Mouse (Mus musculus) liver, postnatal 0 days (tissue): ENCODE results near the gene Il11ra1. TPM values are rescaled to one million over a fixed set of nuclear protein-coding genes. Genes with fewer than 3 reads are reported as not detected.
"Not testable (repeated sequence)": the region's sequence is repeated elsewhere in the genome, so short reads cannot be mapped to it uniquely, and the experiment has no call there.

ENCODE experiments used
- ATAC-seq: fragments of 200-750 bp; cut with Nextera tagmentation; 2 replicates; pipeline ENCODE4 v1.8.0; 2017; ENCODE audit warnings: mild to moderate bottlenecking, moderate library complexity
- DNase-seq: peaks from one replicate; pipeline ENCODE4 v3.0.0-alpha.2; 2016
- H3K27ac ChIP-seq: fragments of 300-500 bp; sonication (generic); 2 replicates; pipeline ENCODE4 v1.5.1; 2014; ENCODE audit warnings: antibody characterized with exemption, moderate library complexity, mild to moderate bottlenecking, low read depth
- H3K27me3 ChIP-seq: fragments of 300-500 bp; sonication (generic); 2 replicates; pipeline ENCODE4 v1.6.1; 2014; ENCODE audit warnings: low read length, control low read depth, mixed read lengths; ENCODE audit not compliant: insufficient read depth
- H3K36me3 ChIP-seq: fragments of 300-500 bp; sonication (generic); replicated peaks from 2 replicates; pipeline ENCODE4 v1.6.1; 2014; ENCODE audit warnings: mild to moderate bottlenecking, control low read depth, low read length, moderate library complexity, mixed read lengths; ENCODE audit not compliant: insufficient read depth
- H3K4me1 ChIP-seq: fragments of 300-500 bp; sonication (generic); 2 replicates; pipeline ENCODE4 v1.6.1; 2014; ENCODE audit warnings: antibody characterized with exemption, mild to moderate bottlenecking, control low read depth; ENCODE audit not compliant: insufficient read depth
- H3K4me2 ChIP-seq: fragments of 300-500 bp; sonication (generic); 2 replicates; pipeline ENCODE4 v1.6.1; 2014; ENCODE audit warnings: low read depth, mild to moderate bottlenecking, low read length, moderate library complexity, mixed read lengths
- H3K4me3 ChIP-seq: fragments of 300-500 bp; sonication (generic); 2 replicates; pipeline ENCODE4 v1.5.1; 2014; ENCODE audit warnings: low read depth, low read length
- H3K9ac ChIP-seq: fragments of 300-500 bp; sonication (generic); replicated peaks from 2 replicates; pipeline ENCODE4 v1.6.1; 2014; ENCODE audit warnings: mild to moderate bottlenecking, moderate library complexity
- H3K9me3 ChIP-seq: fragments of 300-500 bp; sonication (generic); 2 replicates; pipeline ENCODE4 v1.6.1; 2016; ENCODE audit warnings: mild to moderate bottlenecking, control low read depth, low read length, mixed read lengths
- WGBS: fragments of 180-500 bp; shearing (Covaris S2); extraction: QIAGEN DNeasy Blood & Tissue Kit; methylation state at CpG from one replicate; pipeline ENCODE4 v1.1.7; 2014; ENCODE audit not compliant: insufficient replicate concordance; 5-methylcytosine and 5-hydroxymethylcytosine counted together
- polyA plus RNA-seq: library from polyadenylated mRNA; unstranded; fragments of >200 nt; fragmentation: Nextera tagmentation; extraction: Ambion mirVana; gene quantifications from 2 replicates; pipeline ENCODE4 v1.2.1, GENCODE M21; 2015

The Il11ra1 gene
- polyA plus RNA-seq, 1 experiment from 2014 or later, result 28.5 TPM

GRCm38 (mm10) chr4:41773502-41773901, 73.7 kb downstream of the Il11ra1 start:
- WGBS, result 2% methylated on average over 9 of the region's 25 CpGs
- not testable (repeated sequence) for H3K9me3 ChIP-seq, H3K4me1 ChIP-seq, H3K36me3 ChIP-seq, ATAC-seq, H3K9ac ChIP-seq, H3K27me3 ChIP-seq
- H3K4me2 ChIP-seq, result peak overlapping the region; percentile 55; the same call in 1 of the 2 replicates
- DNase-seq, result peak; percentile 70
- peak overlapping the region; percentile 52; the same call in 1 of the 2 replicates for H3K27ac ChIP-seq
- H3K4me3 ChIP-seq, result peak overlapping the region; percentile 40

GRCm38 (mm10) chr4:41774002-41774401, 74.2 kb downstream of the Il11ra1 start, which contains the start of gene Ccl27a:
TSS of gene Ccl27a (minus strand) at chr4:41774247.
- H3K27me3 ChIP-seq, H3K9ac ChIP-seq, H3K9me3 ChIP-seq, H3K4me1 ChIP-seq, ATAC-seq, H3K36me3 ChIP-seq: not testable (repeated sequence)
- 5% methylated on average over 12 of the region's 14 CpGs for WGBS
- Histone ChIP-seq H3K4me2 (peak within 1 kb of the TSS; percentile 55), H3K4me3 (peak within 1 kb of the TSS; percentile 40), H3K27ac (peak within 1 kb of the TSS; percentile 52; the same call in 1 of the 2 replicates)
- DNase-seq, result peak; percentile 84

- ATAC-seq, H3K27ac ChIP-seq, DNase-seq, H3K36me3 ChIP-seq, H3K27me3 ChIP-seq, H3K9ac ChIP-seq, H3K4me1 ChIP-seq, H3K9me3 ChIP-seq: not testable (repeated sequence)
- peak overlapping the region; percentile 47; the same call in 1 of the 2 replicates for H3K4me2 ChIP-seq
- WGBS, result 79% methylated on average over 3 of the region's 3 CpGs
- H3K4me3 ChIP-seq, result peak overlapping the region; percentile 40; the same call in 1 of the 2 replicates
These were observed 74.7 kb downstream of the Il11ra1 start for GRCm38 (mm10) chr4:41774506-41774905.

- H3K4me2 ChIP-seq, H3K27me3 ChIP-seq, H3K27ac ChIP-seq, ATAC-seq, H3K9ac ChIP-seq, H3K36me3 ChIP-seq, H3K4me1 ChIP-seq, H3K9me3 ChIP-seq, H3K4me3 ChIP-seq, DNase-seq: not testable (repeated sequence)
- 77% methylated on average over 1 of the region's 1 CpGs for WGBS
These were observed 76.1 kb downstream of the Il11ra1 start for GRCm38 (mm10) chr4:41775840-41776239.

- WGBS, result 24% methylated on average over 6 of the region's 9 CpGs
- not testable (repeated sequence) for H3K4me2 ChIP-seq, H3K27ac ChIP-seq, H3K4me1 ChIP-seq, DNase-seq, H3K4me3 ChIP-seq, ATAC-seq, H3K36me3 ChIP-seq, H3K9me3 ChIP-seq, H3K9ac ChIP-seq, H3K27me3 ChIP-seq
These were observed 81.5 kb downstream of the Il11ra1 start for GRCm38 (mm10) chr4:41781271-41781670.

- 28% methylated on average over 14 of the region's 21 CpGs for WGBS
- H3K9me3 ChIP-seq, H3K27ac ChIP-seq, H3K4me1 ChIP-seq, H3K9ac ChIP-seq, H3K27me3 ChIP-seq, H3K36me3 ChIP-seq, H3K4me2 ChIP-seq, ATAC-seq, H3K4me3 ChIP-seq, DNase-seq: not testable (repeated sequence)
These were observed 82.1 kb downstream of the Il11ra1 start for GRCm38 (mm10) chr4:41781748-41782485.

- not testable (repeated sequence) for ATAC-seq, DNase-seq
- WGBS, result 47% methylated on average over 4 of the region's 4 CpGs
These were observed 82.9 kb downstream of the Il11ra1 start for GRCm38 (mm10) chr4:41782711-41783110.

GRCm38 (mm10) chr4:41783197-41783596, 83.4 kb downstream of the Il11ra1 start:
- WGBS, result 54% methylated on average over 2 of the region's 3 CpGs
- H3K27me3 ChIP-seq, H3K9me3 ChIP-seq, H3K9ac ChIP-seq, ATAC-seq, H3K4me3 ChIP-seq, H3K27ac ChIP-seq, DNase-seq, H3K4me1 ChIP-seq, H3K4me2 ChIP-seq, H3K36me3 ChIP-seq: not testable (repeated sequence)

More at GRCm38 (mm10) chr4:41782711-41783110, 82.9 kb downstream of the Il11ra1 start:
- not testable (repeated sequence) for H3K4me3 ChIP-seq, H3K27ac ChIP-seq, H3K9ac ChIP-seq, H3K4me2 ChIP-seq, H3K27me3 ChIP-seq, H3K36me3 ChIP-seq, H3K9me3 ChIP-seq, H3K4me1 ChIP-seq
